Mouse (Mus musculus) embryonic facial prominence, embryonic 10.5 days (tissue): Measurements from ENCODE around the gene Tmie. TPM values are rescaled to one million over a fixed set of nuclear protein-coding genes. Genes with fewer than 3 reads are reported as not detected.

Experiments
- DNase-seq: peaks from one replicate; pipeline ENCODE4 v3.0.0-alpha.2; 2017; ENCODE audit warnings: low spot score
- H3K27ac ChIP-seq: fragments of 300-500 bp; sonication (generic); replicated peaks from 2 replicates; pipeline ENCODE4 v1.5.1; 2016; ENCODE audit warnings: mild to moderate bottlenecking
- H3K27me3 ChIP-seq: fragments of 300-500 bp; sonication (generic); replicated peaks from 2 replicates; pipeline ENCODE4 v1.6.1; 2016; ENCODE audit warnings: low read depth, mild to moderate bottlenecking; ENCODE audit not compliant: poor library complexity, severe bottlenecking
- H3K36me3 ChIP-seq: fragments of 300-500 bp; sonication (generic); replicated peaks from 2 replicates; pipeline ENCODE4 v1.6.1; 2016; ENCODE audit warnings: mild to moderate bottlenecking, moderate library complexity
- H3K4me1 ChIP-seq: fragments of 300-500 bp; sonication (generic); 2 replicates; pipeline ENCODE4 v1.6.1; 2016
- H3K4me3 ChIP-seq: fragments of 300-500 bp; sonication (generic); 2 replicates; pipeline ENCODE4 v1.5.1; 2016; ENCODE audit warnings: mild to moderate bottlenecking, moderate library complexity
- H3K9me3 ChIP-seq: fragments of 300-500 bp; sonication (generic); 2 replicates; pipeline ENCODE4 v1.6.1; 2016; ENCODE audit warnings: mild to moderate bottlenecking
- WGBS: fragments of 180-500 bp; shearing (Covaris S2); methylation state at CpG from one replicate; pipeline ENCODE4 v1.1.7; 2016; 5-methylcytosine and 5-hydroxymethylcytosine counted together
- polyA plus RNA-seq: library from polyadenylated mRNA; unstranded; fragments of >200 nt; fragmentation: Nextera tagmentation; extraction: Ambion mirVana; gene quantifications from 2 replicates; pipeline ENCODE4 v1.2.1, GENCODE M21; 2016

Tmie gene
- polyA plus RNA-seq, result 0.31 and 0.60 TPM in 2 replicates

- DNase-seq, result peak; percentile 65
- peak within 1 kb of the TSS; percentile 65 for H3K27ac ChIP-seq
- H3K27me3 ChIP-seq, result peaks cover 67% of the 10 kb centered on the region
- H3K4me1 ChIP-seq, result peaks cover 29% of the 10 kb centered on the region
- H3K9me3 ChIP-seq, result no peaks in the 10 kb centered on the region
- no peaks in the 10 kb centered on the region for H3K36me3 ChIP-seq
- H3K4me3 ChIP-seq, result peak within 1 kb of the TSS; percentile 70
- WGBS, result 1% methylated on average over 57 of the region's 57 CpGs
Observed at GRCm38 (mm10) chr9:110879998-110880561, at the start of gene Tmie. Tmie (minus strand) TSS chr9:110880113.

- no peaks in the 10 kb centered on the region for H3K27me3 ChIP-seq
- no peaks in the 10 kb centered on the region for H3K36me3 ChIP-seq
- H3K27ac ChIP-seq, result no peak overlapping the region
- no peak overlapping the region for H3K4me3 ChIP-seq
- DNase-seq, result peak; percentile 84
- peaks cover 5% of the 10 kb centered on the region for H3K4me1 ChIP-seq
- H3K9me3 ChIP-seq, result no peaks in the 10 kb centered on the region
- 22% methylated on average over 7 of the region's 7 CpGs for WGBS
Observed at GRCm38 (mm10) chr9:110922759-110923158, 42.8 kb upstream of the Tmie start.

- Histone ChIP-seq H3K27ac (no peak overlapping the region), H3K27me3 (no peaks in the 10 kb centered on the region), H3K36me3 (no peaks in the 10 kb centered on the region), H3K9me3 (no peaks in the 10 kb centered on the region), H3K4me3 (no peak overlapping the region), H3K4me1 (peaks cover 5% of the 10 kb centered on the region)
- DNase-seq, result peak; percentile 25
- 63% methylated on average over 15 of the region's 15 CpGs for WGBS
Observed at GRCm38 (mm10) chr9:110920665-110921419, 40.9 kb upstream of the Tmie start.

GRCm38 (mm10) chr9:110916786-110917185 is 36.9 kb upstream of the Tmie start, which contains the start of gene Fam240a:
Fam240a (minus strand) TSS chr9:110916861.
- no peak for DNase-seq
- Histone ChIP-seq H3K9me3 (no peaks in the 10 kb centered on the region), H3K4me1 (peaks cover 13% of the 10 kb centered on the region), H3K36me3 (no peaks in the 10 kb centered on the region), H3K27ac (no peak within 1 kb of the TSS), H3K27me3 (no peaks in the 10 kb centered on the region), H3K4me3 (no peak within 1 kb of the TSS)
- WGBS, result 92% methylated on average over 7 of the region's 7 CpGs

GRCm38 (mm10) chr9:110915466-110915865 is 35.6 kb upstream of the Tmie start:
- no peak overlapping the region for H3K4me3 ChIP-seq
- 74% methylated on average over 8 of the region's 8 CpGs for WGBS
- H3K4me1 ChIP-seq, result peaks cover 8% of the 10 kb centered on the region
- no peaks in the 10 kb centered on the region for H3K27me3 ChIP-seq
- DNase-seq, result no peak
- H3K27ac ChIP-seq, result no peak overlapping the region
- no peaks in the 10 kb centered on the region for H3K36me3 ChIP-seq
- no peaks in the 10 kb centered on the region for H3K9me3 ChIP-seq

GRCm38 (mm10) chr9:110914631-110915236 is 34.8 kb upstream of the Tmie start:
- no peak overlapping the region for H3K4me3 ChIP-seq
- peaks cover 8% of the 10 kb centered on the region for H3K4me1 ChIP-seq
- H3K9me3 ChIP-seq, result no peaks in the 10 kb centered on the region
- WGBS, result 65% methylated on average over 21 of the region's 21 CpGs
- no peak for DNase-seq
- no peak overlapping the region for H3K27ac ChIP-seq
- no peaks in the 10 kb centered on the region for H3K27me3 ChIP-seq
- H3K36me3 ChIP-seq, result no peaks in the 10 kb centered on the region

GRCm38 (mm10) chr9:110909371-110909967 is 29.6 kb upstream of the Tmie start:
- Histone ChIP-seq H3K36me3 (no peaks in the 10 kb centered on the region), H3K27ac (no peak overlapping the region), H3K4me1 (peaks cover 8% of the 10 kb centered on the region), H3K9me3 (no peaks in the 10 kb centered on the region), H3K27me3 (no peaks in the 10 kb centered on the region), H3K4me3 (no peak overlapping the region)
- no peak for DNase-seq
- 80% methylated on average over 6 of the region's 6 CpGs for WGBS

GRCm38 (mm10) chr9:110908631-110909016 is 28.7 kb upstream of the Tmie start:
- H3K27ac ChIP-seq, result no peak overlapping the region
- DNase-seq, result no peak
- no peaks in the 10 kb centered on the region for H3K36me3 ChIP-seq
- no peaks in the 10 kb centered on the region for H3K9me3 ChIP-seq
- H3K4me3 ChIP-seq, result no peak overlapping the region
- 86% methylated on average over 3 of the region's 3 CpGs for WGBS
- peaks cover 8% of the 10 kb centered on the region for H3K4me1 ChIP-seq
- H3K27me3 ChIP-seq, result no peaks in the 10 kb centered on the region

GRCm38 (mm10) chr9:110907838-110908630 is 28.1 kb upstream of the Tmie start:
- H3K9me3 ChIP-seq, result no peaks in the 10 kb centered on the region
- no peak overlapping the region for H3K27ac ChIP-seq
- peaks cover 8% of the 10 kb centered on the region for H3K4me1 ChIP-seq
- H3K27me3 ChIP-seq, result no peaks in the 10 kb centered on the region
- no peak overlapping the region for H3K4me3 ChIP-seq
- WGBS, result 80% methylated on average over 4 of the region's 4 CpGs
- no peak for DNase-seq
- no peaks in the 10 kb centered on the region for H3K36me3 ChIP-seq

GRCm38 (mm10) chr9:110907201-110907837 is 27.4 kb upstream of the Tmie start:
- H3K4me1 ChIP-seq, result peaks cover 5% of the 10 kb centered on the region
- H3K27ac ChIP-seq, result no peak overlapping the region
- no peaks in the 10 kb centered on the region for H3K36me3 ChIP-seq
- H3K4me3 ChIP-seq, result no peak overlapping the region
- no peak for DNase-seq
- H3K27me3 ChIP-seq, result no peaks in the 10 kb centered on the region
- H3K9me3 ChIP-seq, result no peaks in the 10 kb centered on the region
- 92% methylated on average over 11 of the region's 11 CpGs for WGBS

GRCm38 (mm10) chr9:110902271-110902670 is 22.4 kb upstream of the Tmie start:
- 90% methylated on average over 4 of the region's 4 CpGs for WGBS
- no peak overlapping the region for H3K4me3 ChIP-seq

More at GRCm38 (mm10) chr9:110902271-110902670, 22.4 kb upstream of the Tmie start:
- peaks cover 3% of the 10 kb centered on the region; the same call in 1 of the 2 replicates for H3K4me1 ChIP-seq
- no peaks in the 10 kb centered on the region for H3K36me3 ChIP-seq
- 0 out of 2 replicates have a peak, but pooled peaks cover 4% of the 10 kb centered on the region for H3K27me3 ChIP-seq
- H3K27ac ChIP-seq, result no peak overlapping the region
- no peaks in the 10 kb centered on the region for H3K9me3 ChIP-seq
- no peak for DNase-seq
